Mouse (Mus musculus) C2C12 (cell line): ENCODE results near the gene Tgm5. TPM values are rescaled to one million over a fixed set of nuclear protein-coding genes. Genes with fewer than 3 reads are reported as not detected.

ENCODE experiments used
- H3K27me3 ChIP-seq: one replicate; pipeline ENCODE4 v1.6.1; 2011; ENCODE audit not compliant: control insufficient read depth, insufficient read depth, insufficient read length
- H3K36me3 ChIP-seq: one replicate; pipeline ENCODE4 v1.6.1; 2011; ENCODE audit not compliant: control insufficient read depth, insufficient read depth
- H3K4me3 ChIP-seq: one replicate; pipeline ENCODE4 v1.5.1; 2011; ENCODE audit warnings: mild to moderate bottlenecking, control low read depth; ENCODE audit not compliant: poor library complexity, insufficient read depth, severe bottlenecking
- H3K79me2 ChIP-seq: one replicate; pipeline ENCODE4 v1.6.1; 2011; ENCODE audit not compliant: control insufficient read depth, insufficient read depth
- H3K79me3 ChIP-seq: one replicate; pipeline ENCODE4 v1.6.1; 2011; ENCODE audit warnings: low read depth, control low read depth
- H3ac ChIP-seq: one replicate; pipeline ENCODE3; 2011; ENCODE audit warnings: low read depth; ENCODE audit not compliant: control insufficient read depth, insufficient read length
- CEBPB ChIP-seq: IDR thresholded peaks from one replicate; pipeline ENCODE4 v1.6.1; 2011; ENCODE audit warnings: low read depth, mild to moderate bottlenecking, control low read depth, moderate library complexity
- CTCF ChIP-seq: IDR thresholded peaks from one replicate; pipeline ENCODE4 v1.5.1; 2011; ENCODE audit not compliant: control insufficient read depth, insufficient read depth, insufficient read length
- FOSL1 ChIP-seq: IDR thresholded peaks from one replicate; pipeline ENCODE4 v1.8.0; 2011; ENCODE audit warnings: mild to moderate bottlenecking, low read length; ENCODE audit not compliant: poor library complexity, insufficient read depth, severe bottlenecking
- MAX ChIP-seq: IDR thresholded peaks from one replicate; pipeline ENCODE4 v1.6.1; 2011; ENCODE audit warnings: mild to moderate bottlenecking, control low read depth
- MYOD1 ChIP-seq: IDR thresholded peaks from one replicate; pipeline ENCODE4 v1.6.1; 2011; ENCODE audit warnings: low read depth; ENCODE audit not compliant: control insufficient read depth, insufficient read length
- MYOG ChIP-seq: IDR thresholded peaks from one replicate; pipeline ENCODE4 v1.6.1; 2011; ENCODE audit not compliant: control insufficient read depth, insufficient read length; ENCODE audit errors: extremely low read depth
- USF1 ChIP-seq: IDR thresholded peaks from one replicate; pipeline ENCODE4 v1.6.1; 2011; ENCODE audit warnings: low read depth, mild to moderate bottlenecking, control low read depth, moderate library complexity
- polyA plus RNA-seq: library from polyadenylated mRNA; unstranded; fragments of >200 nt; fragmentation: generic; extraction: Trizol; gene quantifications from one replicate; pipeline ENCODE4 v1.2.1, GENCODE M21; 2012; ENCODE audit warnings: missing spikeins

The Tgm5 gene
- polyA plus RNA-seq, 1 experiment: 0.13 TPM

- Histone ChIP-seq H3K36me3 (no peaks in the 10 kb centered on the region), H3K79me2 (no peaks in the 10 kb centered on the region), H3K27me3 (peaks cover 2% of the 10 kb centered on the region), H3K4me3 (no peak overlapping the region), H3ac (no peak overlapping the region), H3K79me3 (no peaks in the 10 kb centered on the region)
- no peak for TF ChIP-seq CEBPB
- no peak for TF ChIP-seq USF1
- no peak for TF ChIP-seq FOSL1
- no peak for TF ChIP-seq MYOG
- TF ChIP-seq MYOD1: no peak
- no peak for TF ChIP-seq MAX
- TF ChIP-seq CTCF: no peak
These were observed 3.0 kb downstream of the Tgm5 start for GRCm38 (mm10) chr2:121082626-121083025.

GRCm38 (mm10) chr2:121074747-121075146, 10.9 kb downstream of the Tgm5 start:
- Histone ChIP-seq H3K79me2 (no peaks in the 10 kb centered on the region), H3K79me3 (no peaks in the 10 kb centered on the region), H3ac (no peak overlapping the region), H3K4me3 (no peak overlapping the region), H3K36me3 (no peaks in the 10 kb centered on the region), H3K27me3 (peaks cover 11% of the 10 kb centered on the region)
- no peak for TF ChIP-seq CTCF
- TF ChIP-seq MYOG: no peak

GRCm38 (mm10) chr2:121071871-121072270, 13.8 kb downstream of the Tgm5 start:
- H3K36me3 ChIP-seq: no peaks in the 10 kb centered on the region
- TF ChIP-seq USF1 (no peak), MYOD1 (no peak), CEBPB (no peak), MYOG (no peak), CTCF (no peak), FOSL1 (no peak), MAX (no peak)
- H3K27me3 ChIP-seq: peaks cover 4% of the 10 kb centered on the region

GRCm38 (mm10) chr2:121069506-121069905, 16.1 kb downstream of the Tgm5 start:
- Histone ChIP-seq H3K36me3 (no peaks in the 10 kb centered on the region), H3ac (no peak overlapping the region), H3K79me3 (no peaks in the 10 kb centered on the region), H3K27me3 (peaks cover 4% of the 10 kb centered on the region), H3K4me3 (no peak overlapping the region), H3K79me2 (no peaks in the 10 kb centered on the region)
- TF ChIP-seq CTCF (no peak), FOSL1 (no peak), MAX (no peak), CEBPB (no peak), MYOD1 (no peak), USF1 (no peak), MYOG (no peak)

More at GRCm38 (mm10) chr2:121071871-121072270, 13.8 kb downstream of the Tgm5 start:
- no peak overlapping the region for H3ac ChIP-seq
- H3K79me3 ChIP-seq: no peaks in the 10 kb centered on the region
- H3K4me3 ChIP-seq: no peak overlapping the region
- no peaks in the 10 kb centered on the region for H3K79me2 ChIP-seq

- Histone ChIP-seq H3K4me3 (no peak overlapping the region), H3K79me2 (no peaks in the 10 kb centered on the region), H3K27me3 (no peaks in the 10 kb centered on the region), H3K36me3 (no peaks in the 10 kb centered on the region), H3K79me3 (no peaks in the 10 kb centered on the region), H3ac (no peak overlapping the region)
- TF ChIP-seq FOSL1 (no peak), MAX (no peak), MYOG (no peak), CTCF (no peak), USF1 (no peak), MYOD1 (no peak), CEBPB (no peak)
These were observed 18.5 kb downstream of the Tgm5 start for GRCm38 (mm10) chr2:121067116-121067515.

- no peaks in the 10 kb centered on the region for H3K36me3 ChIP-seq
- H3K79me2 ChIP-seq: no peaks in the 10 kb centered on the region
- TF ChIP-seq MYOD1 (no peak), MAX (no peak), MYOG (no peak), USF1 (no peak), FOSL1 (no peak), CTCF (no peak), CEBPB (no peak)
These were observed 24.3 kb downstream of the Tgm5 start for GRCm38 (mm10) chr2:121061315-121061714.

More at GRCm38 (mm10) chr2:121061315-121061714, 24.3 kb downstream of the Tgm5 start:
- H3K4me3 ChIP-seq: no peak overlapping the region
- H3K27me3 ChIP-seq: peaks cover 4% of the 10 kb centered on the region
- no peak overlapping the region for H3ac ChIP-seq
- no peaks in the 10 kb centered on the region for H3K79me3 ChIP-seq
